Mouse (Mus musculus) cortical plate, adult 2 months (tissue): Measurements from ENCODE around the gene Kcnt1.

Experiments
- CTCF ChIP-seq: fragments of 200-500 bp; IDR thresholded peaks from 2 replicates; pipeline ENCODE4 v1.5.1; 2011; ENCODE audit warnings: mild to moderate bottlenecking, control low read depth, low read length; ENCODE audit not compliant: insufficient read depth; ENCODE audit errors: extremely low read depth
- POLR2A ChIP-seq: fragments of 200-500 bp; IDR thresholded peaks from 2 replicates; pipeline ENCODE4 v1.6.1; 2011; ENCODE audit warnings: mild to moderate bottlenecking, low read length, control low read depth; ENCODE audit not compliant: insufficient read depth; ENCODE audit errors: extremely low read depth

GRCm38 (mm10) chr2:25877736-25878268 is 14.3 kb downstream of the Kcnt1 start:
- TF ChIP-seq CTCF (no peak), POLR2A (peak; percentile 60; the same call in 1 of the 2 replicates)
